Mouse (Mus musculus) midbrain, embryonic 16.5 days (tissue): Measurements from ENCODE around the gene Dlg4. TPM values are rescaled to one million over a fixed set of nuclear protein-coding genes. Genes with fewer than 3 reads are reported as not detected.
A peak's percentile ranks its signal among the peaks of the same experiment; 100 is the strongest.
"Not testable (repeated sequence)": the region's sequence is repeated elsewhere in the genome, so short reads cannot be mapped to it uniquely, and the experiment has no call there.

Source experiments
- ATAC-seq: fragments of 200-750 bp; cut with Nextera tagmentation; 2 replicates; pipeline ENCODE4 v1.8.0; 2017; ENCODE audit warnings: moderate TSS enrichment
- H3K27ac ChIP-seq: fragments of 300-500 bp; sonication (generic); 2 replicates; pipeline ENCODE4 v1.5.1; 2014; ENCODE audit warnings: mild to moderate bottlenecking, low read length, mixed read lengths
- H3K27me3 ChIP-seq: fragments of 300-500 bp; sonication (generic); 2 replicates; pipeline ENCODE4 v1.6.1; 2014; ENCODE audit warnings: low read depth, low read length, mixed read lengths; ENCODE audit not compliant: control insufficient read depth, insufficient read depth
- H3K36me3 ChIP-seq: fragments of 300-500 bp; sonication (generic); 2 replicates; pipeline ENCODE4 v1.6.1; 2014; ENCODE audit warnings: mild to moderate bottlenecking, low read length, moderate library complexity, mixed read lengths; ENCODE audit not compliant: control insufficient read depth, insufficient read depth
- H3K4me1 ChIP-seq: fragments of 300-500 bp; sonication (generic); 2 replicates; pipeline ENCODE4 v1.6.1; 2014; ENCODE audit warnings: mild to moderate bottlenecking, low read length, mixed read lengths; ENCODE audit not compliant: control insufficient read depth, insufficient read depth
- H3K4me2 ChIP-seq: fragments of 300-500 bp; sonication (generic); 2 replicates; pipeline ENCODE4 v1.6.1; 2014; ENCODE audit warnings: mild to moderate bottlenecking, low read length, mixed read lengths
- H3K4me3 ChIP-seq: fragments of 300-500 bp; sonication (generic); 2 replicates; pipeline ENCODE4 v1.5.1; 2014; ENCODE audit warnings: low read depth, mild to moderate bottlenecking, low read length, moderate library complexity, mixed read lengths
- H3K9ac ChIP-seq: fragments of 300-500 bp; sonication (generic); 2 replicates; pipeline ENCODE4 v1.6.1; 2014; ENCODE audit warnings: low read depth, low read length, mixed read lengths
- H3K9me3 ChIP-seq: fragments of 300-500 bp; sonication (generic); replicated peaks from 2 replicates; pipeline ENCODE4 v1.6.1; 2014; ENCODE audit warnings: mild to moderate bottlenecking, low read length, mixed read lengths; ENCODE audit not compliant: control insufficient read depth, poor library complexity, severe bottlenecking
- WGBS: fragments of 180-500 bp; shearing (Covaris S2); extraction: QIAGEN DNeasy Blood & Tissue Kit; methylation state at CpG from one replicate; pipeline ENCODE4 v1.1.7; 2014; 5-methylcytosine and 5-hydroxymethylcytosine counted together
- polyA plus RNA-seq: library from polyadenylated mRNA; unstranded; fragments of >200 nt; fragmentation: Nextera tagmentation; extraction: Ambion mirVana; gene quantifications from 2 replicates; pipeline ENCODE4 v1.2.1, GENCODE M21; 2015

The Dlg4 gene
- polyA plus RNA-seq, 1 experiment from 2014 or later, result 23.4 TPM

- H3K4me3 ChIP-seq, result no peak overlapping the region
- 74% methylated on average over 6 of the region's 6 CpGs for WGBS
Measured at GRCm38 (mm10) chr11:70070057-70070456, 53.3 kb downstream of the Dlg4 start.

GRCm38 (mm10) chr11:70070603-70071002 lies 53.9 kb downstream of the Dlg4 start:
- not testable (repeated sequence) for H3K9me3 ChIP-seq, H3K4me3 ChIP-seq, H3K27me3 ChIP-seq, H3K4me1 ChIP-seq, H3K9ac ChIP-seq, ATAC-seq, H3K36me3 ChIP-seq, H3K4me2 ChIP-seq, H3K27ac ChIP-seq
- WGBS, result 83% methylated on average over 3 of the region's 3 CpGs

More at GRCm38 (mm10) chr11:70070057-70070456, 53.3 kb downstream of the Dlg4 start:
- Histone ChIP-seq H3K9ac (no peak overlapping the region), H3K27ac (no peak overlapping the region), H3K27me3 (no peaks in the 10 kb centered on the region), H3K9me3 (no peaks in the 10 kb centered on the region), H3K4me1 (no peaks in the 10 kb centered on the region), H3K4me2 (no peak overlapping the region), H3K36me3 (no peaks in the 10 kb centered on the region)
- ATAC-seq, result no peak

- WGBS, result 38% methylated on average over 17 of the region's 17 CpGs
- 0 out of 2 replicates have a peak overlapping the region, but pooled peaks have one; percentile 15 for H3K4me2 ChIP-seq
- H3K4me1 ChIP-seq, result no peaks in the 10 kb centered on the region
- no peaks in the 10 kb centered on the region for H3K36me3 ChIP-seq
- ATAC-seq, result no peak
- H3K27ac ChIP-seq, result no peak overlapping the region
- no peaks in the 10 kb centered on the region for H3K9me3 ChIP-seq
- H3K4me3 ChIP-seq, result no peak overlapping the region
- H3K27me3 ChIP-seq, result no peaks in the 10 kb centered on the region
- no peak overlapping the region for H3K9ac ChIP-seq
Measured at GRCm38 (mm10) chr11:70074379-70075071, 57.8 kb downstream of the Dlg4 start.

- Histone ChIP-seq H3K27ac (no peak overlapping the region), H3K27me3 (no peaks in the 10 kb centered on the region), H3K4me3 (no peak overlapping the region), H3K36me3 (no peaks in the 10 kb centered on the region), H3K9ac (no peak overlapping the region), H3K4me2 (no peak overlapping the region), H3K9me3 (no peaks in the 10 kb centered on the region), H3K4me1 (no peaks in the 10 kb centered on the region)
- no peak for ATAC-seq
- 88% methylated on average over 6 of the region's 6 CpGs for WGBS
Measured at GRCm38 (mm10) chr11:70075581-70075980, 58.8 kb downstream of the Dlg4 start.

- H3K27ac ChIP-seq, result no peak overlapping the region
- H3K4me2 ChIP-seq, result no peak overlapping the region
- H3K9me3 ChIP-seq, result no peaks in the 10 kb centered on the region
- no peaks in the 10 kb centered on the region for H3K36me3 ChIP-seq
- ATAC-seq, result no peak
- no peaks in the 10 kb centered on the region for H3K4me1 ChIP-seq
- no peak overlapping the region for H3K4me3 ChIP-seq
- H3K27me3 ChIP-seq, result no peaks in the 10 kb centered on the region
- no peak overlapping the region for H3K9ac ChIP-seq
- WGBS, result 62% methylated on average over 2 of the region's 3 CpGs
Measured at GRCm38 (mm10) chr11:70077441-70077840, 60.7 kb downstream of the Dlg4 start.

- H3K4me1 ChIP-seq, result no peaks in the 10 kb centered on the region
- H3K4me3 ChIP-seq, result no peak overlapping the region
- H3K4me2 ChIP-seq, result no peak overlapping the region
- no peak for ATAC-seq
- WGBS, result 71% methylated on average over 6 of the region's 6 CpGs
- H3K9me3 ChIP-seq, result no peaks in the 10 kb centered on the region
- no peaks in the 10 kb centered on the region for H3K27me3 ChIP-seq
- H3K36me3 ChIP-seq, result no peaks in the 10 kb centered on the region
- no peak overlapping the region for H3K27ac ChIP-seq
- no peak overlapping the region for H3K9ac ChIP-seq
Measured at GRCm38 (mm10) chr11:70079175-70079574, 62.4 kb downstream of the Dlg4 start.

GRCm38 (mm10) chr11:70079928-70080327 lies 63.2 kb downstream of the Dlg4 start:
- WGBS, result 80% methylated on average over 7 of the region's 7 CpGs
- Histone ChIP-seq H3K9ac (no peak overlapping the region), H3K27me3 (no peaks in the 10 kb centered on the region), H3K9me3 (no peaks in the 10 kb centered on the region), H3K36me3 (no peaks in the 10 kb centered on the region), H3K4me2 (no peak overlapping the region), H3K4me1 (no peaks in the 10 kb centered on the region), H3K4me3 (no peak overlapping the region), H3K27ac (no peak overlapping the region)
- no peak for ATAC-seq

- Histone ChIP-seq H3K27me3 (no peaks in the 10 kb centered on the region), H3K9me3 (no peaks in the 10 kb centered on the region), H3K9ac (no peak overlapping the region), H3K4me1 (no peaks in the 10 kb centered on the region), H3K27ac (no peak overlapping the region), H3K4me2 (no peak overlapping the region), H3K4me3 (no peak overlapping the region), H3K36me3 (no peaks in the 10 kb centered on the region)
- no peak for ATAC-seq
- WGBS, result 85% methylated on average over 15 of the region's 15 CpGs
Measured at GRCm38 (mm10) chr11:70080803-70081590, 64.3 kb downstream of the Dlg4 start.

- WGBS, result 91% methylated on average over 8 of the region's 8 CpGs
- H3K27ac ChIP-seq, result no peak overlapping the region
- no peaks in the 10 kb centered on the region for H3K9me3 ChIP-seq
- ATAC-seq, result no peak
- no peaks in the 10 kb centered on the region for H3K4me1 ChIP-seq
- no peak overlapping the region for H3K4me3 ChIP-seq
- H3K4me2 ChIP-seq, result no peak overlapping the region
- no peaks in the 10 kb centered on the region for H3K27me3 ChIP-seq
- H3K9ac ChIP-seq, result no peak overlapping the region
- H3K36me3 ChIP-seq, result no peaks in the 10 kb centered on the region
Measured at GRCm38 (mm10) chr11:70084563-70084962, 67.8 kb downstream of the Dlg4 start.
